Mouse (Mus musculus): ENCODE data around the gene Sox30. TPM values are rescaled to one million over a fixed set of nuclear protein-coding genes. Genes with fewer than 3 reads are reported as not detected.

Sox30 gene
- total RNA-seq, 1 experiment: 0.04 TPM

- in situ Hi-C loops (cut with MboI; ENCODE audit: low sequenced_read_pairs in 2 of 2, unreplicated experiment in 2 of 2): no loop called here
- peaks cover 2% of the 10 kb centered on the region; the same call in 1 of the 2 replicates for H3K36me3 ChIP-seq (ENCODE audit: control insufficient read depth, insufficient read depth, low read length, poor library complexity, severe bottlenecking)
- DNase-seq (ENCODE audit: low read depth, low spot score): peak; percentile 93
- peaks cover 6 to 17% of the 10 kb centered on the region in 2 experiments for H3K4me1 ChIP-seq (ENCODE audit: control insufficient read depth in 2 of 2, insufficient read depth in 2 of 2, low read length in 2 of 2, poor library complexity in 1 of 2)
- peak within 1 kb of the TSS; percentile 76 to 90 for H3K4me3 ChIP-seq (ENCODE audit: insufficient read depth in 1 of 2, low read depth in 1 of 2, low read length in 2 of 2, poor library complexity in 1 of 2, severe bottlenecking in 1 of 2)
- H3K27ac ChIP-seq (ENCODE audit: insufficient read depth, low read depth, low read length, poor library complexity, severe bottlenecking): peak within 1 kb of the TSS; percentile 36
- no peaks in the 10 kb centered on the region for H3K9me3 ChIP-seq (ENCODE audit: control insufficient read depth, insufficient read depth, low read depth, low read length)
- TF ChIP-seq MAFK (IDR thresholded peaks at IDR 0.05; ENCODE audit: insufficient read depth, low read depth, low read length) (no peak), CHD2 (IDR thresholded peaks at IDR 0.05; ENCODE audit: low read depth, low read length) (no peak), HCFC1 (IDR thresholded peaks at IDR 0.05; ENCODE audit: borderline replicate concordance, insufficient read depth, low read length) (no peak), ZNF384 (IDR thresholded peaks at IDR 0.05; ENCODE audit: low read depth, low read length) (no peak), ZC3H11A (IDR thresholded peaks at IDR 0.05; ENCODE audit: borderline replicate concordance, low read depth, low read length) (no peak)
- H3K9ac ChIP-seq (ENCODE audit: insufficient read depth, low read depth, low read length, poor library complexity, severe bottlenecking): peak within 1 kb of the TSS; percentile 80
Measured at GRCm38 (mm10) chr11:46055896-46056769, 76.0 kb downstream of the Sox30 start, which contains the start of gene Adam19. TSS of gene Adam19 (plus strand) at chr11:46055992.

- Histone ChIP-seq H3K4me1 (ENCODE audit: control insufficient read depth in 2 of 2, insufficient read depth in 2 of 2, low read length in 2 of 2, poor library complexity in 1 of 2) (peaks cover 6 to 17% of the 10 kb centered on the region in 2 experiments), H3K27ac (ENCODE audit: insufficient read depth, low read depth, low read length, poor library complexity, severe bottlenecking) (peak overlapping the region; percentile 1; the same call in 1 of the 2 replicates), H3K4me3 (ENCODE audit: insufficient read depth in 1 of 2, low read depth in 1 of 2, low read length in 2 of 2, poor library complexity in 1 of 2, severe bottlenecking in 1 of 2) (peak overlapping the region; percentile 76 to 90), H3K9ac (ENCODE audit: insufficient read depth, low read depth, low read length, poor library complexity, severe bottlenecking) (peak overlapping the region; percentile 51), H3K36me3 (ENCODE audit: control insufficient read depth, insufficient read depth, low read length, poor library complexity, severe bottlenecking) (peaks cover 2% of the 10 kb centered on the region), H3K9me3 (ENCODE audit: control insufficient read depth, insufficient read depth, low read depth, low read length) (no peaks in the 10 kb centered on the region)
- in situ Hi-C loops (cut with MboI; ENCODE audit: low sequenced_read_pairs in 2 of 2, unreplicated experiment in 2 of 2): no loop called here
- TF ChIP-seq HCFC1 (IDR thresholded peaks at IDR 0.05; ENCODE audit: borderline replicate concordance, insufficient read depth, low read length): no peak
- no peak for DNase-seq (ENCODE audit: low read depth, low spot score)
Measured at GRCm38 (mm10) chr11:46056770-46057411, 76.8 kb downstream of the Sox30 start.

GRCm38 (mm10) chr11:46058011-46058410 lies 77.9 kb downstream of the Sox30 start:
- no peak for DNase-seq (ENCODE audit: low read depth, low spot score)
- TF ChIP-seq MAFK (IDR thresholded peaks at IDR 0.05; ENCODE audit: insufficient read depth, low read depth, low read length) (no peak), HCFC1 (IDR thresholded peaks at IDR 0.05; ENCODE audit: borderline replicate concordance, insufficient read depth, low read length) (no peak), ZNF384 (IDR thresholded peaks at IDR 0.05; ENCODE audit: low read depth, low read length) (no peak), ZC3H11A (IDR thresholded peaks at IDR 0.05; ENCODE audit: borderline replicate concordance, low read depth, low read length) (no peak), CHD2 (IDR thresholded peaks at IDR 0.05; ENCODE audit: low read depth, low read length) (no peak)

GRCm38 (mm10) chr11:46058916-46059315 lies 78.8 kb downstream of the Sox30 start:
- peaks cover 8 to 21% of the 10 kb centered on the region in 2 experiments for H3K4me1 ChIP-seq (ENCODE audit: control insufficient read depth in 2 of 2, insufficient read depth in 2 of 2, low read length in 2 of 2, poor library complexity in 1 of 2)
- TF ChIP-seq ZC3H11A (IDR thresholded peaks at IDR 0.05; ENCODE audit: borderline replicate concordance, low read depth, low read length) (no peak), ZNF384 (IDR thresholded peaks at IDR 0.05; ENCODE audit: low read depth, low read length) (no peak), CHD2 (IDR thresholded peaks at IDR 0.05; ENCODE audit: low read depth, low read length) (no peak), HCFC1 (IDR thresholded peaks at IDR 0.05; ENCODE audit: borderline replicate concordance, insufficient read depth, low read length) (no peak), MAFK (IDR thresholded peaks at IDR 0.05; ENCODE audit: insufficient read depth, low read depth, low read length) (no peak)
- no peak overlapping the region for H3K27ac ChIP-seq (ENCODE audit: insufficient read depth, low read depth, low read length, poor library complexity, severe bottlenecking)
- no peak for DNase-seq (ENCODE audit: low read depth, low spot score)
- in situ Hi-C loops (cut with MboI; ENCODE audit: low sequenced_read_pairs in 2 of 2, unreplicated experiment in 2 of 2): no loop called here
- no peak overlapping the region for H3K9ac ChIP-seq (ENCODE audit: insufficient read depth, low read depth, low read length, poor library complexity, severe bottlenecking)
- peaks cover 2% of the 10 kb centered on the region for H3K36me3 ChIP-seq (ENCODE audit: control insufficient read depth, insufficient read depth, low read length, poor library complexity, severe bottlenecking)
- H3K4me3 ChIP-seq (ENCODE audit: insufficient read depth in 1 of 2, low read depth in 1 of 2, low read length in 2 of 2, poor library complexity in 1 of 2, severe bottlenecking in 1 of 2): no peak overlapping the region
- no peaks in the 10 kb centered on the region for H3K9me3 ChIP-seq (ENCODE audit: control insufficient read depth, insufficient read depth, low read depth, low read length)

More at GRCm38 (mm10) chr11:46058011-46058410, 77.9 kb downstream of the Sox30 start:
- H3K36me3 ChIP-seq (ENCODE audit: control insufficient read depth, insufficient read depth, low read length, poor library complexity, severe bottlenecking): peaks cover 2% of the 10 kb centered on the region
- peak overlapping the region in 1 of 2 experiments; percentile 76; a peak in 1 of 4 replicates for H3K4me3 ChIP-seq (ENCODE audit: insufficient read depth in 1 of 2, low read depth in 1 of 2, low read length in 2 of 2, poor library complexity in 1 of 2, severe bottlenecking in 1 of 2)
- H3K27ac ChIP-seq (ENCODE audit: insufficient read depth, low read depth, low read length, poor library complexity, severe bottlenecking): no peak overlapping the region
- H3K4me1 ChIP-seq (ENCODE audit: control insufficient read depth in 2 of 2, insufficient read depth in 2 of 2, low read length in 2 of 2, poor library complexity in 1 of 2): peaks cover 6 to 18% of the 10 kb centered on the region in 2 experiments
- in situ Hi-C loops (cut with MboI; ENCODE audit: low sequenced_read_pairs in 2 of 2, unreplicated experiment in 2 of 2): no loop called here
- no peaks in the 10 kb centered on the region for H3K9me3 ChIP-seq (ENCODE audit: control insufficient read depth, insufficient read depth, low read depth, low read length)
- H3K9ac ChIP-seq (ENCODE audit: insufficient read depth, low read depth, low read length, poor library complexity, severe bottlenecking): no peak overlapping the region

All from ES-E14 (cell line).